Mouse (Mus musculus) c-Kit-negative CD71-positive TER-119-positive erythroid progenitor cells, embryonic 14.5 days (primary cell): Measurements from ENCODE around the gene Defa28.
"Not testable (repeated sequence)": the region's sequence is repeated elsewhere in the genome, so short reads cannot be mapped to it uniquely, and the experiment has no call there.

Source experiments
- DNase-seq: peaks from one replicate; pipeline ENCODE4 v3.0.0-alpha.2; 2013; ENCODE audit warnings: low read depth, low spot score

The Defa28 gene

GRCm38 (mm10) chr8:21582706-21583105 is at the start of gene Defa28:
Gene Defa28 (plus strand): TSS chr8:21583006.
- not testable (repeated sequence) for DNase-seq

- not testable (repeated sequence) for DNase-seq
Observed at GRCm38 (mm10) chr8:21565086-21565485, 17.7 kb upstream of the Defa28 start, which contains the start of gene Defa37. Gene Defa37 (plus strand): TSS chr8:21565386.

GRCm38 (mm10) chr8:21594408-21594807 is 11.6 kb downstream of the Defa28 start, which contains the start of gene Gm7861:
Gene Gm7861 (minus strand): TSS chr8:21594508.
- not testable (repeated sequence) for DNase-seq

- DNase-seq, result not testable (repeated sequence)
Observed at GRCm38 (mm10) chr8:21617883-21618282, 35.1 kb downstream of the Defa28 start, which contains the start of gene Defa26. Gene Defa26 (plus strand): TSS chr8:21618183.
